Mouse (Mus musculus) bone marrow, adult 2 months (tissue): Measurements from ENCODE around the gene Map2k3. TPM values are rescaled to one million over a fixed set of nuclear protein-coding genes. Genes with fewer than 3 reads are reported as not detected.

Source experiments
- H3K27ac ChIP-seq: fragments of 200-500 bp; 2 replicates; pipeline ENCODE4 v1.5.1; 2012; ENCODE audit warnings: low read depth, mild to moderate bottlenecking, control low read depth, inconsistent platforms, low read length; ENCODE audit not compliant: control insufficient read depth, poor library complexity, insufficient read depth
- H3K4me1 ChIP-seq: fragments of 200-500 bp; 2 replicates; pipeline ENCODE4 v1.6.1; 2011; ENCODE audit warnings: low read length; ENCODE audit not compliant: control insufficient read depth, insufficient read depth
- H3K4me3 ChIP-seq: fragments of 200-500 bp; replicated peaks from 2 replicates; pipeline ENCODE3; 2011; ENCODE audit warnings: mild to moderate bottlenecking, low read depth, low read length, control low read depth; ENCODE audit not compliant: control insufficient read depth
- CTCF ChIP-seq: fragments of 200-500 bp; IDR thresholded peaks from 2 replicates; pipeline ENCODE4 v1.5.1; 2011; ENCODE audit warnings: low read length, control low read depth; ENCODE audit not compliant: control insufficient read depth, insufficient read depth
- POLR2A ChIP-seq: fragments of 200-500 bp; IDR thresholded peaks from 2 replicates; pipeline ENCODE4 v1.6.1; 2011; ENCODE audit warnings: low read depth, mild to moderate bottlenecking, control low read depth, low read length, borderline replicate concordance; ENCODE audit not compliant: control insufficient read depth
- WGBS: fragments of 180-500 bp; shearing (Covaris S2); methylation state at CpG from one replicate; pipeline ENCODE4 v1.1.7; 2018; 5-methylcytosine and 5-hydroxymethylcytosine counted together
- polyA plus RNA-seq: library from polyadenylated mRNA; stranded (reverse); fragments of >200 nt; gene quantifications from 2 replicates; pipeline ENCODE4 v1.2.4, GENCODE M21; 2011; ENCODE audit warnings: low replicate concordance; ENCODE audit not compliant: missing spikeins, insufficient read depth, insufficient read length

Map2k3 gene
- polyA plus RNA-seq, 1 experiment: 74.9 TPM

DNA sequence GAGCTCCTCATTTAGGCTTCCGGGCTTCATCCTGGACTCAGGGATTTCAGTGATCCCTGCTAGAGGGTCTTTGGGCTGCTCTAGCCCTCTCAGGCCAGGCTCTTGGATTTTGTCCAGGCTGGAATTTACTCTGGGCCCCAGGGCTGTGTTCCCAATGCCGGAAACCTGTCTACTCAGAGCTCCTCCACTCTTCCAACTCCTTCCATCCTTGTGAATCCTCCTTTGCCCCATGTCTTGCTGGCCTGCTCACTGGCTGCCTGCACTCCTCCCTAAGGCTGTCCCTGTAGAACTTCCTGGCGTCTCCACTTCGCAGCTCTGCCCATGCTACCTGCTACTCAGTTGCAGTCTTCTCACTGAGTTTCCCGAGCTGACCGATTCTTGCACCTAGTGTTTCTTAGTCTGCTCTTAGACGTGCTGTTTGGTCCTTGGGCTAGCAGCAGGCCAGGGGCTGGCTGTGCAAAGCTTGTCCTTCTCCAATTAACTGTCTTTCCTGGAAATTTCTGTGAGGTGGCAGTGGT, 729 bp downstream of the Map2k3 start:
- 2% methylated on average over 7 of the region's 7 CpGs for WGBS
- peak overlapping the region; percentile 88 for H3K27ac ChIP-seq
- no peak for TF ChIP-seq POLR2A
- no peak for TF ChIP-seq CTCF
- H3K4me3 ChIP-seq: peak overlapping the region; percentile 81
- H3K4me1 ChIP-seq: peaks cover 13% of the 10 kb centered on the region

DNA sequence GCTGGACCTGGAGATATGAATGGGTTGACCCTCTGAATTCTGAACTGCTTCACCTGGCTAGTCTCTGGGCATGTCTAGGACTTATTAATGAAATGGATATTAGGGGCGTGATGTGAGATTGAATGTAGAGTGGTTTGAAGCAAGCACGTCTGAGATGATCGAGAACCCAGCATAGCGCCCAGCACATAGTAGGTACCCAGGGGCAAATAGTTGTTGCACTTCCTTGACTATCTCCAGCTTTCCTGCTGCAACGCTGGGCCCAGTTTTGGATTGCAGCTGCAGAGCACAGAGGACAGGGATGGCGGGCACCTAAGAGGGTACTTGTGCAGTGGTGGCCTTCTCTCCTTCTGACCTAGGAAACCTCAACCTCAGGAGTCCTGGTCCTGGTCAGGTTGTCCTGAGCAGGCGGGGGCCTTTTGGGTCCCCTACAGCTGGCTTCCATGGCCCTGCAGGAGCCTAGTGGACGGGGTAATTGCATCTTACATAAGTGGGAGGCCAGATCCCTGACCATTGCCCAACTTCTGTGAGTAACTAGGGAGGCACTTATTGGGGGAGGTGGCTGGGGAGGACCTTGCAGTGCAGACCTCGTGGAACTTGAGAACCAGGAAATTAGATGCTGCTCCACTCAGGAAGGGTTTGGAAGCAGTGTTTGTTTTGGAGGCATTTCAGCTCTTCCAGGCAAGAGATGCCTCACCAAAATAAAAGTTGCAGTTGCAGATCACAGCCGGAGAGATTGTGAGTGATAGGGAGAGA, 1.5 kb downstream of the Map2k3 start:
- Histone ChIP-seq H3K27ac (peak overlapping the region; percentile 17), H3K4me3 (peak overlapping the region; percentile 81), H3K4me1 (peaks cover 13% of the 10 kb centered on the region)
- 62% methylated on average over 10 of the region's 10 CpGs for WGBS
- no peak for TF ChIP-seq POLR2A
- no peak for TF ChIP-seq CTCF

DNA sequence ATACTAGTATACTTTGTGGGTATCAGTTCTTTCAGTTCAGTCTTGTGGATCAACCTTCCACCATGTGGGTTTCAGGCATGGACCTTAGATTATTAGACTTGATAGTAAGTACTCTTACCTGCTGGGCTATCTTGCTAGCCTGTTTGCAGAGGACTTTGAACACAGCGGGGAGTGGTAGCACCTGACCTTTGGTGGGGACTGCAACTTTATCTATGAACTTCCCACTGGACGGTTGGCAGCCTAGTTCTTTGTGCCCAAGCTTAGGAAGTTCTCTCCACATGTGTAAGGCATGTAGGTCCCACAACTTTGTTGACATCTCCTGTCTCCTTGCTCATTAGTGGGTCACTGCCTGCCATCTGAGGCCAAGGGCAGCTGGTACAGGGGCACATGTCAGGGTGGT, 3.0 kb downstream of the Map2k3 start:
- TF ChIP-seq POLR2A: no peak
- TF ChIP-seq CTCF: no peak; the same call in 1 of the 2 replicates
- Histone ChIP-seq H3K27ac (peak overlapping the region; percentile 86), H3K4me3 (peak overlapping the region; percentile 25), H3K4me1 (peaks cover 13% of the 10 kb centered on the region)
- WGBS: 45% methylated on average over 2 of the region's 2 CpGs

DNA sequence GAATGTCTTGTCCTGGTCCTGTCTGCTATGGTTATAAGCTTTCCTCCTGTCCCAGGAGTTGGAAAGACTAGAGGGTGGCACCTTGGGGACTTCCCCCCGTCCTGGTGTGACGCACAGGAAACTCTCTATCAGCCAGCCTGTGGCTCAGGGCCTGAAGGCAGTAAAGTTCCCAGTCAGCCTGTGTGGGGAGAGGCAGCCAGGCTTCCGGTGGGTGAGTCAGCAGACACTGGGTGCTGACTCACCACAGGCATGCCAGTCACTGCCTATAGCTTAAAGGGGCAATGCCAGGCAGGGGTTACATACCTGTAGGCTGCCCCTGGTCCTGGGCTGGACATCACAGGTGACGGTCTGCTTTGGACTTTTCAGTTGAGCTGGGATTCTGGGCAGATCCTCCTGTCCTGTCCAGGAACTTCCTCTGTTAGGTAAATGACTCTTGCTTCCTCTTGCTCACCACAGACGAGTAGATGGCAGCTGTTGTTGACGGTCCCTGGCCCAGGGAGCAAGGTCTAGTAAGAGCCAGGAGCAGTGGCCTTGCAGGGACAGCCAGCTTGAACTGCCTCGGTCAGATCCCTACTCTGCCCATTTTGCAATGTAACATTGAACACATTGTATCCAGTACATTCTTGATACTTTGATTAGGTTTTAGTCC, 3.6 kb downstream of the Map2k3 start:
- H3K4me3 ChIP-seq: peak overlapping the region; percentile 44
- WGBS: 4% methylated on average over 7 of the region's 7 CpGs

GRCm38 (mm10) chr11:60935975-60936373, 4.1 kb downstream of the Map2k3 start:
- 19% methylated on average over 4 of the region's 4 CpGs for WGBS
- H3K4me3 ChIP-seq: peak overlapping the region; percentile 44
- TF ChIP-seq POLR2A: no peak
- TF ChIP-seq CTCF: no peak
- H3K4me1 ChIP-seq: peaks cover 13% of the 10 kb centered on the region
- peak overlapping the region; percentile 86 for H3K27ac ChIP-seq

More for the DNA sequence above, 3.6 kb downstream of the Map2k3 start:
- Histone ChIP-seq H3K4me1 (peaks cover 13% of the 10 kb centered on the region), H3K27ac (peak overlapping the region; percentile 86)
- TF ChIP-seq CTCF (no peak), POLR2A (no peak; the same call in 1 of the 2 replicates)

DNA sequence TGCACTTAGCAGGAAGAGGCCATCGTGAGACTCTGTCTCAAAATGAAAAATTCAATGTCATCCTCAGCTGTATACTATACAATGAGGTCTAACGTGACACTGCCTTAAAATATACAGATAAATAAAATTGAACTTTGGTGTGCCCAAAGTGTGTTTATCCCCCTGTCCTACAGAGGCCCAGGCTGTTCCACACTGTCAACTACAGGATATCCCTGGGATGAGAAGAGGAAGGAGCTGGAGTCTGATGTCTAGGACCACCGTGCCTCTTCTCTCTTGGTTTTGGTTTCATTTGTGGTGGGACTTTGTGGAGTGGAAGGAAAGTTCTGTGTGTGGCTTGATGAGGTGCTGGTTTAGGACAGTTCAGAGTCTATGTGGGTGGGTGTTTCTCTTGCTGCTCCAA, 5.8 kb downstream of the Map2k3 start:
- no peak for TF ChIP-seq POLR2A
- no peak for TF ChIP-seq CTCF
- no peak overlapping the region for H3K4me3 ChIP-seq
- no peak overlapping the region for H3K27ac ChIP-seq
- 22% methylated on average over 3 of the region's 3 CpGs for WGBS
- peaks cover 13% of the 10 kb centered on the region for H3K4me1 ChIP-seq

DNA sequence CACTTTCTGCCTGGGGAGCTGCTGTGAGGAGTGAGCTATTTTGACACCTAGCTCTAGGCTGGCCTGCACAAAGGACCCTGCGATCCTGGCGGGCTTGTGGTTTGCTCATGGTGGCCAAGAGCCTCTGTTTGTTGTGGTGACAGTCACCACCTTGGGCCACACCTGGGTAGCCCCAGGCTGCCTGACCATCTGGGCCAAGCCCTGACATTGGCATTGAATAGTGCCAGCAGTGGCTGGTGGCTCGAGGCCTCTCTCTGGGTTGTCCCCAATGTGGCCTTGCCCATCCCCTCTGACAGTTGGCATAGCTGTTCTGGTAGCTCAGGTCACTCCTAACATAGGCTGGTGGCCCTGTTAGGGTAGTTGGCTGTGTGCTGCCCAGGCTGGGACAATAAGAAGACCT, 7.7 kb downstream of the Map2k3 start:
- Histone ChIP-seq H3K27ac (no peak overlapping the region), H3K4me3 (no peak overlapping the region), H3K4me1 (peaks cover 7% of the 10 kb centered on the region)
- WGBS: 84% methylated on average over 3 of the region's 3 CpGs
- no peak for TF ChIP-seq CTCF
- TF ChIP-seq POLR2A: no peak

DNA sequence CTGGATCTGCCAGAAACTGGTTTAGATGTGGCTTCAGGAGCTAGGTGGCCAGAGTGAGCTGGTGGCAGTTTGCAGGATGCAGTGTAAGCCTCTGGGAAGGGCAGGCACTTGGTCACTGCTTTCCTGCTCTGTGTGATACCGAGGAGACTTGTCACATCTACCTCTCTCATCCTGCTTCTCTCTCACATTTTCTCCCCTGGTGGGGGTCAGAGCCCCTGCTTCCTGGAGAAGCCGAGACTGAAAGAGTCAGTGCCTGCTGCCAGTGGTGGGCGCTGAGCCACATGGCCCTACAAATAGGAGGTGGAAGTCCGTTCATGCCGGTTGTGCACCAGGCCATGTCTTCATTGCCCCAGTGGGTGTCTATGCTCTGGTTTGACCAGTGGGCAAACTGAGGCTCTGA, 8.7 kb downstream of the Map2k3 start:
- WGBS: 95% methylated on average over 5 of the region's 5 CpGs
- Histone ChIP-seq H3K4me3 (no peak overlapping the region), H3K4me1 (peaks cover 3% of the 10 kb centered on the region; the same call in 1 of the 2 replicates), H3K27ac (no peak overlapping the region)
- TF ChIP-seq POLR2A (no peak), CTCF (no peak)
